In the genomic region with DNA sequence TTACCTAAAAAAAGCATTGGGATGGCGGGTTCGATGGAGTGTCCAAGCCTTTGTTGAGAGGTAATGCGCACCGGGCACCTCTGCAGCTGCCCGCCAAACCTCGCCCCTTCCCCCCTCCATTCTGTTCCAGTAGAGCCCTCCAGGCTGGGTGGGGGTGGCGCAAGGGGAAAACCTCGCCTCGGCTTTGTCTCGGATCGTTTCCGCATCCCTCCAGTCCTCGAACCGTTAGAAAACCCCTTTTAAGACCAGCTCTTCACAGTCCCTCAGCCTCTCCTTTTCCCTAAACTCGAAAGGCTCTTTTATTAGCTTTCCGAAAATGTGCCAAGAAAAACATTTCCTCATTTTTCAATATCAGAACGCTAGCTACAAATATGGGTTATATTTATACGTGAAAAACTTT, we compare ENCODE assay signal across 8 mouse cellular contexts. TPM values are rescaled to one million over a fixed set of nuclear protein-coding genes. Genes with fewer than 3 reads are reported as not detected.
DNase-seq lines count a peak whose midpoint lies in the region; ATAC-seq and TF ChIP-seq lines count a peak whose summit lies in the region.

No protein-coding gene starts in this region.

- peaks cover 20% of the 10 kb centered on the region for H3K4me1 ChIP-seq in kidney, adult 2 months (ENCODE audit: control insufficient read depth, insufficient read depth, low read length)
- H3K4me1 ChIP-seq in lung, embryonic 16.5 days (replicated peaks; ENCODE audit: control insufficient read depth, insufficient read depth, low read length) = peaks cover 33% of the 10 kb centered on the region

- H3K4me3 ChIP-seq in kidney, adult 2 months (ENCODE audit: insufficient read depth, low read depth, low read length) = peak overlapping the region; percentile 87
- peak overlapping the region; percentile 90 for H3K4me3 ChIP-seq in lung, embryonic 16.5 days (ENCODE audit: low read length)

- intact Hi-C loops in gastrocnemius, postnatal 14 days (cut with DNase I; ENCODE audit: low total_unique reads) = no loop called here

- H3K9ac ChIP-seq in lung, embryonic 16.5 days (ENCODE audit: low read length) = peak overlapping the region; percentile 82

- no peak for TF ChIP-seq CTCF in kidney, adult 2 months (conservative IDR thresholded peaks at IDR 0.05; ENCODE audit: insufficient read depth, insufficient read length, low read depth, low read length)

- no peaks in the 10 kb centered on the region for H3K9me3 ChIP-seq in lung, embryonic 16.5 days (ENCODE audit: control insufficient read depth, low read length)

- DNase-seq in spleen, adult 18-20 months = peak; percentile 48 to 50
- DNase-seq in spleen, postnatal 14 days (ENCODE audit: low spot score in 2 of 2) = no peak
- peak; percentile 50 for DNase-seq in c-Kit-positive CD71-positive TER-119-positive erythroid progenitor cells, embryonic 14.5 days (ENCODE audit: low spot score)
- DNase-seq in gastrocnemius, postnatal 14 days = peak; percentile 51
- DNase-seq in kidney, adult 2 months = peak; percentile 42
- peak; percentile 63 to 69 for DNase-seq in spleen, postnatal 10 days (ENCODE audit: low spot score in 2 of 2)
- no peak for DNase-seq in urinary bladder, postnatal 10 days (ENCODE audit: low spot score)

- H3K27me3 ChIP-seq in kidney, adult 2 months (replicated peaks; ENCODE audit: control insufficient read depth, insufficient read depth, low read length) = no peaks in the 10 kb centered on the region
- no peaks in the 10 kb centered on the region for H3K27me3 ChIP-seq in lung, embryonic 16.5 days (ENCODE audit: control insufficient read depth, insufficient read depth, low read depth, low read length)

- TF ChIP-seq POLR2A in kidney, adult 2 months (IDR thresholded peaks at IDR 0.05; ENCODE audit: low read depth, low read length) = no peak

- H3K27ac ChIP-seq in kidney, adult 2 months (ENCODE audit: insufficient read depth, low read depth, low read length) = peak overlapping the region; percentile 80
- H3K27ac ChIP-seq in lung, embryonic 16.5 days (ENCODE audit: low read length) = peak overlapping the region; percentile 100

- ATAC-seq in lung, embryonic 16.5 days (ENCODE audit: low read depth) = peak; percentile 7; the same call in 1 of the 2 replicates

- WGBS in kidney, adult 2 months = under 1% methylated on average over 18 of the region's 18 CpGs
- 0% methylated on average over 18 of the region's 18 CpGs for WGBS in lung, embryonic 16.5 days

- no peaks in the 10 kb centered on the region for H3K36me3 ChIP-seq in kidney, adult 2 months (ENCODE audit: control insufficient read depth, insufficient read depth, low read length)
- peaks cover 43% of the 10 kb centered on the region for H3K36me3 ChIP-seq in lung, embryonic 16.5 days (ENCODE audit: control insufficient read depth, insufficient read depth, low read length)

- H3K4me2 ChIP-seq in lung, embryonic 16.5 days (ENCODE audit: low read depth, low read length) = peak overlapping the region; percentile 86

RNA-seq across cellular contexts. Expression of a gene that starts 0.6 kb away (rescaled TPM):
- total RNA-seq in gastrocnemius, postnatal 14 days (2021) = 100 to 1,000 TPM in 1 of 2 experiments, 10 to 100 TPM in 1; 95.6 to 123 TPM
- polyA plus RNA-seq in kidney, adult 2 months (2012; rRNA removed) = 98.9 and 109 TPM in 2 replicates
- polyA plus RNA-seq in lung, embryonic 16.5 days (2015; fragmentation: Nextera tagmentation; extraction: Ambion mirVana) = 877 and 940 TPM in 2 replicates

RNA-seq across cellular contexts. Expression of a gene that starts 3.8 kb away (rescaled TPM):
- total RNA-seq in gastrocnemius, postnatal 14 days (2021) = 1 to 10 TPM; 5.4 to 6.9 TPM
- polyA plus RNA-seq in kidney, adult 2 months (2012; rRNA removed) = 5.7 TPM in 2 replicates
- 20.6 and 22.3 TPM in 2 replicates for polyA plus RNA-seq in lung, embryonic 16.5 days (2015; fragmentation: Nextera tagmentation; extraction: Ambion mirVana)

RNA-seq across cellular contexts. Expression of a gene that starts 14.5 kb away (rescaled TPM):
- 10 to 100 TPM; 39.2 to 40.3 TPM for total RNA-seq in gastrocnemius, postnatal 14 days (2021)
- 45.3 and 45.7 TPM in 2 replicates for polyA plus RNA-seq in kidney, adult 2 months (2012; rRNA removed)
- polyA plus RNA-seq in lung, embryonic 16.5 days (2015; fragmentation: Nextera tagmentation; extraction: Ambion mirVana) = 57.8 and 65.1 TPM in 2 replicates

RNA-seq across cellular contexts. Expression of a gene that starts 16.0 kb away (rescaled TPM):
- total RNA-seq in gastrocnemius, postnatal 14 days (2021) = 1 to 10 TPM; 4.6 to 5.4 TPM
- polyA plus RNA-seq in kidney, adult 2 months (2012; rRNA removed) = 26.3 and 28.4 TPM in 2 replicates
- 21.9 and 31.7 TPM in 2 replicates for polyA plus RNA-seq in lung, embryonic 16.5 days (2015; fragmentation: Nextera tagmentation; extraction: Ambion mirVana)

RNA-seq across cellular contexts. Expression of a gene that starts 23.6 kb away (rescaled TPM):
- 1 to 10 TPM; 4.8 TPM for total RNA-seq in gastrocnemius, postnatal 14 days (2021)
- polyA plus RNA-seq in kidney, adult 2 months (2012; rRNA removed) = 4.0 and 6.3 TPM in 2 replicates
- polyA plus RNA-seq in lung, embryonic 16.5 days (2015; fragmentation: Nextera tagmentation; extraction: Ambion mirVana) = 65.6 and 67.9 TPM in 2 replicates

Comparison
In these comparisons a context has a peak if more than half of its experiments do, and no peak if none do; other contexts are left out.
1. DNase-seq: peak in spleen, adult 18-20 months (2 of 2), c-Kit-positive CD71-positive TER-119-positive erythroid progenitor cells, embryonic 14.5 days (single experiment), gastrocnemius, postnatal 14 days (single experiment), kidney, adult 2 months (single experiment) and spleen, postnatal 10 days (2 of 2); none in spleen, postnatal 14 days (0 of 2) and urinary bladder, postnatal 10 days (single experiment).